Mouse (Mus musculus): ENCODE measurements around the gene Ganc. TPM values are rescaled to one million over a fixed set of nuclear protein-coding genes. Genes with fewer than 3 reads are reported as not detected.
A peak's percentile ranks its signal among the peaks of the same experiment; 100 is the strongest.

Ganc gene
- polyA plus RNA-seq (2016; fragmentation: Nextera tagmentation; extraction: Ambion mirVana), result 9.0 and 10.1 TPM in 2 replicates

GRCm38 (mm10) chr2:120403653-120403985, at the start of gene Ganc:
TSS of gene Ganc (plus strand) at chr2:120403896.
- H3K27ac ChIP-seq, result peak within 1 kb of the TSS; percentile 92
- peak; percentile 90 for ATAC-seq (ENCODE audit: low FRiP score)
- H3K4me1 ChIP-seq, result peaks cover 14% of the 10 kb centered on the region
- no peaks in the 10 kb centered on the region; the same call in 1 of the 2 replicates for H3K36me3 ChIP-seq
- under 1% methylated on average over 17 of the region's 17 CpGs for WGBS
- peak within 1 kb of the TSS; percentile 71 for H3K9ac ChIP-seq
- no peaks in the 10 kb centered on the region for H3K9me3 ChIP-seq (replicated peaks)
- peak within 1 kb of the TSS; percentile 75 for H3K4me3 ChIP-seq
- H3K27me3 ChIP-seq, result no peaks in the 10 kb centered on the region
- H3K4me2 ChIP-seq (replicated peaks), result peak within 1 kb of the TSS; percentile 84

GRCm38 (mm10) chr2:120360425-120360824, 43.3 kb upstream of the Ganc start:
- H3K4me2 ChIP-seq (replicated peaks), result no peak overlapping the region
- WGBS, result 82% methylated on average over 1 of the region's 1 CpGs
- ATAC-seq (ENCODE audit: low FRiP score), result no peak

GRCm38 (mm10) chr2:120366501-120366900, 37.2 kb upstream of the Ganc start:
- H3K9me3 ChIP-seq (replicated peaks), result no peaks in the 10 kb centered on the region
- no peak overlapping the region for H3K4me3 ChIP-seq
- H3K4me1 ChIP-seq, result no peaks in the 10 kb centered on the region
- H3K27me3 ChIP-seq, result no peaks in the 10 kb centered on the region
- no peak overlapping the region for H3K4me2 ChIP-seq (replicated peaks)
- no peak for ATAC-seq (ENCODE audit: low FRiP score)
- no peak overlapping the region for H3K9ac ChIP-seq
- 93% methylated on average over 3 of the region's 3 CpGs for WGBS
- peaks cover 67% of the 10 kb centered on the region for H3K36me3 ChIP-seq
- no peak overlapping the region for H3K27ac ChIP-seq

More at GRCm38 (mm10) chr2:120360425-120360824, 43.3 kb upstream of the Ganc start:
- no peaks in the 10 kb centered on the region for H3K9me3 ChIP-seq (replicated peaks)
- H3K36me3 ChIP-seq, result peaks cover 65% of the 10 kb centered on the region
- H3K9ac ChIP-seq, result no peak overlapping the region
- H3K27me3 ChIP-seq, result no peaks in the 10 kb centered on the region
- H3K4me1 ChIP-seq, result no peaks in the 10 kb centered on the region
- H3K27ac ChIP-seq, result no peak overlapping the region
- no peak overlapping the region for H3K4me3 ChIP-seq

- no peaks in the 10 kb centered on the region for H3K9me3 ChIP-seq (replicated peaks)
- H3K27ac ChIP-seq, result no peak overlapping the region
- no peak overlapping the region for H3K9ac ChIP-seq
- ATAC-seq (ENCODE audit: low FRiP score), result no peak
- H3K4me1 ChIP-seq, result no peaks in the 10 kb centered on the region
- peaks cover 65% of the 10 kb centered on the region for H3K36me3 ChIP-seq
- H3K4me2 ChIP-seq (replicated peaks), result no peak overlapping the region
- no peak overlapping the region for H3K4me3 ChIP-seq
- H3K27me3 ChIP-seq, result no peaks in the 10 kb centered on the region
- 94% methylated on average over 4 of the region's 4 CpGs for WGBS
Observed at GRCm38 (mm10) chr2:120367416-120368207, 36.1 kb upstream of the Ganc start.

- Histone ChIP-seq H3K9me3 (replicated peaks) (no peaks in the 10 kb centered on the region), H3K9ac (no peak overlapping the region), H3K4me3 (no peak overlapping the region), H3K27ac (no peak overlapping the region), H3K4me1 (no peaks in the 10 kb centered on the region), H3K4me2 (replicated peaks) (no peak overlapping the region), H3K36me3 (peaks cover 60% of the 10 kb centered on the region), H3K27me3 (no peaks in the 10 kb centered on the region)
- 81% methylated on average over 4 of the region's 4 CpGs for WGBS
- ATAC-seq (ENCODE audit: low FRiP score), result no peak
Observed at GRCm38 (mm10) chr2:120373858-120374257, 29.8 kb upstream of the Ganc start.

GRCm38 (mm10) chr2:120386264-120386663, 17.4 kb upstream of the Ganc start:
- Histone ChIP-seq H3K9me3 (replicated peaks) (no peaks in the 10 kb centered on the region), H3K4me1 (no peaks in the 10 kb centered on the region), H3K36me3 (peaks cover 41% of the 10 kb centered on the region), H3K4me2 (replicated peaks) (no peak overlapping the region), H3K27ac (no peak overlapping the region), H3K9ac (no peak overlapping the region), H3K27me3 (no peaks in the 10 kb centered on the region), H3K4me3 (no peak overlapping the region)
- ATAC-seq (ENCODE audit: low FRiP score), result no peak
- WGBS, result 97% methylated on average over 1 of the region's 1 CpGs

- Histone ChIP-seq H3K9me3 (replicated peaks) (no peaks in the 10 kb centered on the region), H3K27me3 (no peaks in the 10 kb centered on the region), H3K4me1 (no peaks in the 10 kb centered on the region), H3K36me3 (peaks cover 38% of the 10 kb centered on the region), H3K4me2 (replicated peaks) (no peak overlapping the region), H3K27ac (no peak overlapping the region), H3K4me3 (no peak overlapping the region), H3K9ac (no peak overlapping the region)
- 88% methylated on average over 1 of the region's 1 CpGs for WGBS
- ATAC-seq (ENCODE audit: low FRiP score), result no peak
Observed at GRCm38 (mm10) chr2:120387291-120387690, 16.4 kb upstream of the Ganc start.

GRCm38 (mm10) chr2:120389376-120389775, 14.3 kb upstream of the Ganc start:
- Histone ChIP-seq H3K4me2 (replicated peaks) (no peak overlapping the region), H3K27ac (no peak overlapping the region), H3K4me3 (no peak overlapping the region), H3K27me3 (no peaks in the 10 kb centered on the region), H3K4me1 (no peaks in the 10 kb centered on the region), H3K36me3 (peaks cover 43% of the 10 kb centered on the region), H3K9ac (no peak overlapping the region), H3K9me3 (replicated peaks) (no peaks in the 10 kb centered on the region)
- ATAC-seq (ENCODE audit: low FRiP score), result no peak
- 90% methylated on average over 3 of the region's 3 CpGs for whole genome bisulfite sequencing

GRCm38 (mm10) chr2:120390934-120391333, 12.8 kb upstream of the Ganc start:
- Histone ChIP-seq H3K9ac (no peak overlapping the region), H3K27ac (no peak overlapping the region), H3K9me3 (replicated peaks) (no peaks in the 10 kb centered on the region), H3K4me3 (no peak overlapping the region), H3K36me3 (peaks cover 47% of the 10 kb centered on the region), H3K4me2 (replicated peaks) (no peak overlapping the region), H3K4me1 (no peaks in the 10 kb centered on the region), H3K27me3 (no peaks in the 10 kb centered on the region)
- ATAC-seq (ENCODE audit: low FRiP score), result no peak
- WGBS, result 100% methylated on average over 1 of the region's 1 CpGs

- H3K4me1 ChIP-seq, result no peaks in the 10 kb centered on the region
- no peak overlapping the region for H3K27ac ChIP-seq
- no peak overlapping the region for H3K9ac ChIP-seq
- H3K36me3 ChIP-seq, result peaks cover 56% of the 10 kb centered on the region
- H3K4me3 ChIP-seq, result no peak overlapping the region
- no peak for ATAC-seq (ENCODE audit: low FRiP score)
- no peaks in the 10 kb centered on the region for H3K9me3 ChIP-seq (replicated peaks)
- no peak overlapping the region for H3K4me2 ChIP-seq (replicated peaks)
- no peaks in the 10 kb centered on the region for H3K27me3 ChIP-seq
Observed at GRCm38 (mm10) chr2:120392406-120392805, 11.3 kb upstream of the Ganc start.

- no peak overlapping the region for H3K9ac ChIP-seq
- no peak overlapping the region for H3K27ac ChIP-seq
- ATAC-seq (ENCODE audit: low FRiP score), result no peak
- H3K9me3 ChIP-seq (replicated peaks), result no peaks in the 10 kb centered on the region
- 100% methylated on average over 1 of the region's 1 CpGs for WGBS
- no peaks in the 10 kb centered on the region for H3K27me3 ChIP-seq
- H3K4me1 ChIP-seq, result peaks cover 6% of the 10 kb centered on the region
- H3K4me2 ChIP-seq (replicated peaks), result no peak overlapping the region
- no peak overlapping the region for H3K4me3 ChIP-seq
- peaks cover 33% of the 10 kb centered on the region for H3K36me3 ChIP-seq
Observed at GRCm38 (mm10) chr2:120397951-120398350, 5.7 kb upstream of the Ganc start.

- WGBS, result 73% methylated on average over 3 of the region's 3 CpGs
- Histone ChIP-seq H3K4me3 (peak overlapping the region; percentile 75; the same call in 1 of the 2 replicates), H3K9ac (no peak overlapping the region)
Observed at GRCm38 (mm10) chr2:120402813-120403212, 883 bp upstream of the Ganc start.

More at GRCm38 (mm10) chr2:120402813-120403212, 883 bp upstream of the Ganc start:
- peak overlapping the region; percentile 84 for H3K4me2 ChIP-seq (replicated peaks)
- H3K27me3 ChIP-seq, result no peaks in the 10 kb centered on the region
- no peaks in the 10 kb centered on the region for H3K9me3 ChIP-seq (replicated peaks)
- H3K4me1 ChIP-seq, result peaks cover 14% of the 10 kb centered on the region
- H3K36me3 ChIP-seq, result peaks cover 5% of the 10 kb centered on the region; the same call in 1 of the 2 replicates
- ATAC-seq (ENCODE audit: low FRiP score), result no peak
- H3K27ac ChIP-seq, result no peak overlapping the region

Measured in hindbrain, embryonic 12.5 days (tissue).